Mouse (Mus musculus): ENCODE measurements at regions not wholly inside any gene's neighbourhood (a gene's known extent, or its start where the extent isn't known, plus 50 kb on each side); places are given as distances from the start of the nearest gene placed in this dataset.
A peak's percentile ranks its signal among the peaks of the same experiment; 100 is the strongest.

DNA sequence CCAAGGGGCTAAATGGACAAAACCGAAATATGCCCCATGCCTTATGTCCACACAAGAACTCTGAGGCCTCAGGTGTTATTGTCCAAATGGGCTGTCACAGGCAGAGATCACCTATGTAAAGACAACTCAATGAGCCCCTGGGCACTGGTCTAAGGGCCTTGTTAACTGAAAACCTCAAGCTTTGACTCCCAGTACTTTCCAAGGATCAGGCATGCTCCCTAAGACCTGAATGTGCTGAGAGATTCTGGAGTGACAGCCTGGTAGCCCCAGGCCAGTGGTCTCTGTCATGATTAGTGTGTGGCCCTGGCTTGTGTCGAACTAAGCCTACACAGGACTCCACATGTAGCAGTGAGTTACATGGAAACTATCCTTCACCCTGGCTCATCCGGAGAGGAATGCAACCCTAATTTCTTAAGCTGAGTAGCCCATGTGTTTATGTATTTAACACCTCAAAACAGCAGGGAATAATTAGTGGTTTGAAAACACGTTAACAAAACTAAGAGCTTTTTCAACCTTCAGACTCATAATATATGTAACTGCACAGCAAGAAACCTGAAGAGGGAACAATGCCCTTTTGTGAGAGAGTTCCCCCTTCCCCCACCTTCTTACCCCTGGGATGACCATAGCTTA is 435.3 kb upstream of the Mki67 start:
- Histone ChIP-seq H3K9ac (ENCODE audit: low read length) (no peak overlapping the region), H3K9me3 (ENCODE audit: control insufficient read depth, low read length) (no peaks in the 10 kb centered on the region), H3K36me3 (ENCODE audit: control insufficient read depth, insufficient read depth, low read length) (no peaks in the 10 kb centered on the region), H3K4me3 (ENCODE audit: low read depth, low read length) (no peak overlapping the region), H3K27me3 (ENCODE audit: control insufficient read depth, insufficient read depth, low read length) (no peaks in the 10 kb centered on the region), H3K4me2 (no peak overlapping the region), H3K4me1 (ENCODE audit: control insufficient read depth, insufficient read depth, low read length) (peaks cover 6% of the 10 kb centered on the region; the same call in 1 of the 2 replicates), H3K27ac (ENCODE audit: low read depth, low read length) (no peak overlapping the region)
- DNase-seq (ENCODE audit: low spot score, missing footprints), result peak; percentile 86
- ATAC-seq (ENCODE audit: low FRiP score), result no peak
- 37% methylated on average over 4 of the region's 4 CpGs for WGBS

DNA sequence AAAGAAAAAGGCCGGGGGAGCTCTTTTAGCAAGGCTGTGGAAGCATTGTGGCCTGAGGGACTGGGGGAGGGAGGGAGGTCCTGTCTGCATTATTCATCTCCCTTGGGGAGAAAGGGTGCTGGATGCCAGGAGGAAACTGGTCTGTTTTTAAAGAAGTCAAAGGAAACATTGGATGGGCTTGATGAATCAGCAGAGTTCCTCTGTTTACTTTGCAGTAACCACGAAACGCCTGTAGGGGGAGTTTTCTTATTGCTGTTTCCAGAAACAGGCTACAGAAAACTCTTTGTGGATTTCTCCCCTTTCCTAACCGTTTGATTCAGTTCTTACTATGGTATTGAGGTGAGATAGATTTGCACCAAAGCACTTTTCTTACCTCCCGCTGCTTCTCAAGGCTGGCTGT is 436.3 kb upstream of the Mki67 start:
- Histone ChIP-seq H3K9ac (ENCODE audit: low read length) (no peak overlapping the region), H3K9me3 (ENCODE audit: control insufficient read depth, low read length) (no peaks in the 10 kb centered on the region), H3K27ac (ENCODE audit: low read depth, low read length) (no peak overlapping the region), H3K36me3 (ENCODE audit: control insufficient read depth, insufficient read depth, low read length) (no peaks in the 10 kb centered on the region), H3K27me3 (ENCODE audit: control insufficient read depth, insufficient read depth, low read length) (no peaks in the 10 kb centered on the region), H3K4me3 (ENCODE audit: low read depth, low read length) (no peak overlapping the region), H3K4me2 (no peak overlapping the region), H3K4me1 (ENCODE audit: control insufficient read depth, insufficient read depth, low read length) (peaks cover 6% of the 10 kb centered on the region; the same call in 1 of the 2 replicates)
- 30% methylated on average over 5 of the region's 5 CpGs for WGBS
- ATAC-seq (ENCODE audit: low FRiP score) (no peak), DNase-seq (ENCODE audit: low spot score, missing footprints) (peak; percentile 97)

DNA sequence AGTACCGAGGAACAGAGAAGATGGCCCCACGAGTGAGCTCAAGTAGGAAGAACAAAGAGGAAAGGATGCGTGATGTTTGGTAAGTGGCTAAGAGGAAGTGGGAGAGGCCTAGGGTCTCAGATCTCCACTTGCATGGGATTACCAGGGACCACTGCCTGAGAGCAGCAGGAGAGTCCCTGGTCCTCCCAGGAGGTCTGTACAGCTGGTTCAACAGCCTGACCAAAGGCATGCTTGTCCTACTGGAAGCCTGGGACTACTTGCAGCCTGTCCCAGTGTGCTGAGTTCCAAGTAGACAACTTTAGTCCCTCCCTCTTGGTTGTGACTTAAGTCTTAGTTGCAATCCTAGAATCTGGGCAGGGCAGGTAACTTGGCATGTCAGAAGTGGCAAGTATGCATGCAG is 437.5 kb upstream of the Mki67 start:
- H3K27ac ChIP-seq (ENCODE audit: low read depth, low read length), result no peak overlapping the region
- 72% methylated on average over 3 of the region's 3 CpGs for WGBS

DNA sequence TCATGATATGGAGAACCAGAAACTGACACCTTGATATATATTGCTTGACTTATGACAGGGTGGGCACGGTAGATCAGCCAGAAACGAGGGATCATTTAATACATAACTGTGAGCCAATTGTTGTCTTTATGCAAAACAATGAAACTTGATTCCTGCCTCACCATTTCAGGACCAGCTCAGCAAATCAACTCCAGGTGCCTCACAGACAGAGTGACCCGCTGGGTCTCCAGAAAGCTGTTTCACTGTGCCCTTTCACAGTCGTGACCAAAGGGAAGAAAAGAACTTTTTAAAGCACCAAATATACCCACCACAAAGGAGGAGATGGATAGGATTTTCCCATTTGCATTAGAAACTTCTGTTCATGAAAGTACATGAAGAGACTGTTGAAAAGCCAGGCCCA is 443.0 kb upstream of the Mki67 start:
- Histone ChIP-seq H3K9me3 (ENCODE audit: control insufficient read depth, low read length) (no peaks in the 10 kb centered on the region), H3K4me2 (no peak overlapping the region), H3K4me3 (ENCODE audit: low read depth, low read length) (no peak overlapping the region), H3K27me3 (ENCODE audit: control insufficient read depth, insufficient read depth, low read length) (no peaks in the 10 kb centered on the region), H3K36me3 (ENCODE audit: control insufficient read depth, insufficient read depth, low read length) (no peaks in the 10 kb centered on the region), H3K9ac (ENCODE audit: low read length) (no peak overlapping the region), H3K4me1 (ENCODE audit: control insufficient read depth, insufficient read depth, low read length) (no peaks in the 10 kb centered on the region), H3K27ac (ENCODE audit: low read depth, low read length) (no peak overlapping the region)
- WGBS, result 45% methylated on average over 4 of the region's 4 CpGs
- DNase-seq (ENCODE audit: low spot score, missing footprints) (peak; percentile 72), ATAC-seq (ENCODE audit: low FRiP score) (no peak)

More for the DNA sequence above, 437.5 kb upstream of the Mki67 start:
- Histone ChIP-seq H3K4me1 (ENCODE audit: control insufficient read depth, insufficient read depth, low read length) (peaks cover 6% of the 10 kb centered on the region; the same call in 1 of the 2 replicates), H3K9ac (ENCODE audit: low read length) (no peak overlapping the region), H3K4me3 (ENCODE audit: low read depth, low read length) (no peak overlapping the region), H3K36me3 (ENCODE audit: control insufficient read depth, insufficient read depth, low read length) (no peaks in the 10 kb centered on the region), H3K9me3 (ENCODE audit: control insufficient read depth, low read length) (no peaks in the 10 kb centered on the region), H3K27me3 (ENCODE audit: control insufficient read depth, insufficient read depth, low read length) (no peaks in the 10 kb centered on the region), H3K4me2 (no peak overlapping the region)
- DNase-seq (ENCODE audit: low spot score, missing footprints) (peak; percentile 62), ATAC-seq (ENCODE audit: low FRiP score) (no peak)

DNA sequence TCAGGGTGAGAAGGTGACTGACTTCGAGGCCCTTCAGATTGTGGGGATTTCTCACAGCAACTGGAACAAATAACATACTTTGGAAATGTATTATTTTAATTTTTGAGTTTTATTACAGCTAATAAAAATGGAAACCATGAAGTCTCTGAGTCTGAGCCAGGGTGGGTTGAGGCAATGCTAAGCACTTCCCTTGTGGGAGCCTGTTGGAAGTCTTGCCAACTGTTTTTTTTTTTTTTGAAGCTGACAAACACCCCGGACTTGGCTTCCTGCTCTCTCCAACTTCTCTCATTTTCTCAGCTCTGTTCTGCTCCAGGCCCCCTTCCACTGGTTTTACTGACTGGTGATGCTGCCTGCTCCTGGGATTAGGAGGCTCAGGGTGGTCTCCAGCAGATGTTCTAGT is 445.4 kb upstream of the Mki67 start:
- no peaks in the 10 kb centered on the region for H3K9me3 ChIP-seq (ENCODE audit: control insufficient read depth, low read length)
- H3K4me3 ChIP-seq (ENCODE audit: low read depth, low read length), result no peak overlapping the region
- H3K27me3 ChIP-seq (ENCODE audit: control insufficient read depth, insufficient read depth, low read length), result no peaks in the 10 kb centered on the region
- peak; percentile 14 for DNase-seq (ENCODE audit: low spot score, missing footprints)
- ATAC-seq (ENCODE audit: low FRiP score), result no peak
- no peaks in the 10 kb centered on the region for H3K36me3 ChIP-seq (ENCODE audit: control insufficient read depth, insufficient read depth, low read length)
- H3K9ac ChIP-seq (ENCODE audit: low read length), result no peak overlapping the region
- H3K27ac ChIP-seq (ENCODE audit: low read depth, low read length), result no peak overlapping the region
- no peak overlapping the region for H3K4me2 ChIP-seq
- WGBS, result 88% methylated on average over 2 of the region's 2 CpGs
- no peaks in the 10 kb centered on the region for H3K4me1 ChIP-seq (ENCODE audit: control insufficient read depth, insufficient read depth, low read length)

DNA sequence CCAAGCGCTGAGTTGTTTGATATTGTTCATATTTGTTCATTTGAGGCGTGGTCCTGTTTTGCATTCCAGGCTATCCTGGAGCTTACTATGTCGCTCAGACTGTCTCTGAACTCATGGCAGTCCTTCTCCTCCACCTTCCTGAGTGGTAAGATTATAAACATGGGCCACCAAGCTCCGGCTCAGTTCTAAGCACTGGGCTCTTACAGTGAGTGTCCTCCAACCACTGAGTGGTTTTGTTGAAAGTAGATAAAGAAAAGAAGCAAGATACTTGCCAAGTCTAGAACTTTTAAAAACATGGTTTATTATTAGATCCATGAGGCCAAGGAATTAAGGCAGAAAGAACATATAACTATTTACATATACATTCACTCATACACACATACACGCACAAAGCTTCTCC is 448.7 kb upstream of the Mki67 start:
- Histone ChIP-seq H3K9ac (ENCODE audit: low read length) (no peak overlapping the region), H3K27ac (ENCODE audit: low read depth, low read length) (no peak overlapping the region), H3K36me3 (ENCODE audit: control insufficient read depth, insufficient read depth, low read length) (no peaks in the 10 kb centered on the region)

DNA sequence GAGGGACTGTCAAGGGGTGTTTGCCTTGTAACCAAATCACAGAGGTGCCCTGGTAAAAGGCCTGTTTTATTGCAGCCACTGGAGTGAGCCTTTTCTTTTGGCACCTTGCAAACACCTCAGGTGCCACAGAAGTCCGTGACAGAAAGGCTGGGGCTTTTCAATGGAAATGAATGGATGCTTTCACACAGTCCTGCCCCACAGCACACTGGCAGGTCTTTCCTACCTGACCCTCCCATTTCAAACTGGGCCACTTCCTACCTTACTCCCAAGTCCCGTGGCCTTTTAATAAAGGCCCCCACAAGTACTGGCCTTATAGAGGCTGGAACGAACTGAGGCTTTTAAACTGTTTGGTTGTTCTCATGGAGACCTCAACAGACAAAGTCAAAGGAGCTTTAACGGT is 453.1 kb upstream of the Mki67 start:
- DNase-seq (ENCODE audit: low spot score, missing footprints) (no peak), ATAC-seq (ENCODE audit: low FRiP score) (no peak)
- no peak overlapping the region for H3K4me3 ChIP-seq (ENCODE audit: low read depth, low read length)
- no peaks in the 10 kb centered on the region for H3K27me3 ChIP-seq (ENCODE audit: control insufficient read depth, insufficient read depth, low read length)
- H3K4me2 ChIP-seq, result no peak overlapping the region
- no peak overlapping the region for H3K9ac ChIP-seq (ENCODE audit: low read length)
- no peaks in the 10 kb centered on the region for H3K36me3 ChIP-seq (ENCODE audit: control insufficient read depth, insufficient read depth, low read length)
- 71% methylated on average over 4 of the region's 4 CpGs for whole genome bisulfite sequencing
- H3K9me3 ChIP-seq (ENCODE audit: control insufficient read depth, low read length), result no peaks in the 10 kb centered on the region
- no peak overlapping the region for H3K27ac ChIP-seq (ENCODE audit: low read depth, low read length)
- H3K4me1 ChIP-seq (ENCODE audit: control insufficient read depth, insufficient read depth, low read length), result no peaks in the 10 kb centered on the region

More for the DNA sequence above, 448.7 kb upstream of the Mki67 start:
- Histone ChIP-seq H3K27me3 (ENCODE audit: control insufficient read depth, insufficient read depth, low read length) (no peaks in the 10 kb centered on the region), H3K4me2 (no peak overlapping the region), H3K9me3 (ENCODE audit: control insufficient read depth, low read length) (no peaks in the 10 kb centered on the region), H3K4me1 (ENCODE audit: control insufficient read depth, insufficient read depth, low read length) (no peaks in the 10 kb centered on the region), H3K4me3 (ENCODE audit: low read depth, low read length) (no peak overlapping the region)
- DNase-seq (ENCODE audit: low spot score, missing footprints), result no peak
- no peak for ATAC-seq (ENCODE audit: low FRiP score)
- WGBS, result 86% methylated on average over 5 of the region's 5 CpGs

DNA sequence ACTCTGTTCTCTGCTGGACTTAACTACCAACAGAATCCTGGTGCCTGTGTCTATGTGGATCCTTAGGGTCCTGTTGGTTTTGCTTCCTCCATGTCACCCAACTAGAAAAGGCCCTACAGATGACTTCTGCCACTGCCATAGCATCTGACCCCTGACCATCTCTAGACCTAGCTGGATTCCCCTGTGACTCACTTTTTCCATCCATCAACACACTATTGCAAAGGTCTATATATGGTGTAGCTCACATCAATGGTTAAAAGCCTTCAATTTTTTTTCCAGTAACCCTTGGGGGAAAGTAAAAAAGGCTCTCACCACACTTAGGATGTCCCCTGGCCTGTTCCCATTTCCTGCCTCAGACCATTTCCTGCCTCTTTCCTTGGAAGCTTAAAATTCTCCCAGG is 460.2 kb upstream of the Mki67 start:
- Histone ChIP-seq H3K27me3 (ENCODE audit: control insufficient read depth, insufficient read depth, low read length) (no peaks in the 10 kb centered on the region), H3K9ac (ENCODE audit: low read length) (no peak overlapping the region), H3K4me1 (ENCODE audit: control insufficient read depth, insufficient read depth, low read length) (peaks cover 5% of the 10 kb centered on the region; the same call in 1 of the 2 replicates), H3K27ac (ENCODE audit: low read depth, low read length) (no peak overlapping the region), H3K4me2 (no peak overlapping the region), H3K36me3 (ENCODE audit: control insufficient read depth, insufficient read depth, low read length) (no peaks in the 10 kb centered on the region), H3K4me3 (ENCODE audit: low read depth, low read length) (no peak overlapping the region), H3K9me3 (ENCODE audit: control insufficient read depth, low read length) (no peaks in the 10 kb centered on the region)
- DNase-seq (ENCODE audit: low spot score, missing footprints), result no peak
- ATAC-seq (ENCODE audit: low FRiP score), result no peak

DNA sequence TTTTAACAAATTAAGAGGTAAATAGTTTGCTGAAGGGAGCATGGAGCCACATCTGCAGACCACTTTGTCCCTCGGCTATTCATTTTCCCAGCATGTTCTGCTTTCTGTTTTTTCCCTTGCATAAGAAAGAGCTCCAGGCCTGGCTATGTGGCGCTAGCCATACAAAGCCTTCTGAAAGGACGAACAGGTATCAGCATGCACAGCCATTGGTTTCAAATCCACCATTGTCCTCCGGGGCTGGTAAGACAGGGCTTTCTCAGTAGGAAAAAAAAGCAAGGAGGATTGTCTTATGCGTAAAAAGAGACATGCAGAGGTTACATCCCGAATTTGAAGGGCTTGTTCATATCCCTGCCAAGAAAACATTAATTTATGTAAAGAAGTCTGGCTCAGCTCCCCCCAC is 464.8 kb upstream of the Mki67 start:
- no peak overlapping the region for H3K4me2 ChIP-seq

More for the DNA sequence above, 464.8 kb upstream of the Mki67 start:
- Histone ChIP-seq H3K4me3 (ENCODE audit: low read depth, low read length) (no peak overlapping the region), H3K9ac (ENCODE audit: low read length) (no peak overlapping the region), H3K27me3 (ENCODE audit: control insufficient read depth, insufficient read depth, low read length) (no peaks in the 10 kb centered on the region), H3K9me3 (ENCODE audit: control insufficient read depth, low read length) (no peaks in the 10 kb centered on the region), H3K36me3 (ENCODE audit: control insufficient read depth, insufficient read depth, low read length) (no peaks in the 10 kb centered on the region), H3K27ac (ENCODE audit: low read depth, low read length) (no peak overlapping the region), H3K4me1 (ENCODE audit: control insufficient read depth, insufficient read depth, low read length) (peaks cover 5% of the 10 kb centered on the region; the same call in 1 of the 2 replicates)
- WGBS, result 41% methylated on average over 6 of the region's 6 CpGs
- DNase-seq (ENCODE audit: low spot score, missing footprints) (no peak), ATAC-seq (ENCODE audit: low FRiP score) (no peak)
